Mouse (Mus musculus): ENCODE results near the gene Stard10. TPM values are rescaled to one million over a fixed set of nuclear protein-coding genes. Genes with fewer than 3 reads are reported as not detected.

Stard10 gene
- total and polyA plus RNA-seq, 3 experiments, result 53.1 to 113 (median 62.2) TPM

GRCm38 (mm10) chr7:101321218-101321827 lies 4.4 kb downstream of the Stard10 start:
- H3K36me3 ChIP-seq (ENCODE audit: control insufficient read depth, insufficient read depth, low read length), result no peaks in the 10 kb centered on the region
- no peaks in the 10 kb centered on the region for H3K4me1 ChIP-seq (ENCODE audit: control insufficient read depth, insufficient read depth, low read length)
- intact Hi-C loops (cut with DNase I), result no loop called here
- H3K4me3 ChIP-seq, result peak overlapping the region; percentile 62
- peak overlapping the region; percentile 34; the same call in 1 of the 2 replicates for H3K27ac ChIP-seq
- no peaks in the 10 kb centered on the region for H3K27me3 ChIP-seq (ENCODE audit: control insufficient read depth, insufficient read depth, low read length)
- DNase-seq, result peak; percentile 28 to 59
- TF ChIP-seq EP300 (IDR thresholded peaks at IDR 0.05; ENCODE audit: insufficient read depth, low read depth, low read length), result no peak
- peak overlapping the region; percentile 86 for H3K9ac ChIP-seq (ENCODE audit: low read depth, low read length)
- 9% methylated on average over 59 of the region's 61 CpGs for WGBS
- no peaks in the 10 kb centered on the region for H3K79me2 ChIP-seq (replicated peaks; ENCODE audit: control insufficient read depth, insufficient read depth, low read length)

- no peaks in the 10 kb centered on the region for H3K36me3 ChIP-seq (ENCODE audit: control insufficient read depth, insufficient read depth, low read length)
- 81% methylated on average over 4 of the region's 4 CpGs for WGBS
- H3K27me3 ChIP-seq (ENCODE audit: control insufficient read depth, insufficient read depth, low read length), result no peaks in the 10 kb centered on the region
- intact Hi-C loops (cut with DNase I), result no loop called here
- H3K79me2 ChIP-seq (replicated peaks; ENCODE audit: control insufficient read depth, insufficient read depth, low read length), result no peaks in the 10 kb centered on the region
- H3K4me3 ChIP-seq, result no peak overlapping the region
- no peaks in the 10 kb centered on the region for H3K4me1 ChIP-seq (ENCODE audit: control insufficient read depth, insufficient read depth, low read length)
- TF ChIP-seq EP300 (IDR thresholded peaks at IDR 0.05; ENCODE audit: insufficient read depth, low read depth, low read length), result no peak
- TF ChIP-seq POLR2A (IDR thresholded peaks at IDR 0.05; ENCODE audit: insufficient read depth, low read depth, low read length), result no peak
- TF ChIP-seq CTCF (IDR thresholded peaks at IDR 0.05), result no peak
- H3K27ac ChIP-seq, result no peak overlapping the region
- H3K9ac ChIP-seq (ENCODE audit: low read depth, low read length), result no peak overlapping the region
- no peak for DNase-seq
Observed at GRCm38 (mm10) chr7:101323141-101323594, 6.3 kb downstream of the Stard10 start.

GRCm38 (mm10) chr7:101324142-101324962 lies 7.5 kb downstream of the Stard10 start:
- Histone ChIP-seq H3K79me2 (replicated peaks; ENCODE audit: control insufficient read depth, insufficient read depth, low read length) (no peaks in the 10 kb centered on the region), H3K4me3 (no peak overlapping the region), H3K36me3 (ENCODE audit: control insufficient read depth, insufficient read depth, low read length) (no peaks in the 10 kb centered on the region), H3K27me3 (ENCODE audit: control insufficient read depth, insufficient read depth, low read length) (no peaks in the 10 kb centered on the region), H3K4me1 (ENCODE audit: control insufficient read depth, insufficient read depth, low read length) (peaks cover 3% of the 10 kb centered on the region; the same call in 1 of the 2 replicates), H3K9ac (ENCODE audit: low read depth, low read length) (no peak overlapping the region), H3K27ac (no peak overlapping the region)
- 78% methylated on average over 6 of the region's 6 CpGs for WGBS
- intact Hi-C loops (cut with DNase I), result no loop called here
- TF ChIP-seq POLR2A (IDR thresholded peaks at IDR 0.05; ENCODE audit: insufficient read depth, low read depth, low read length), result no peak
- TF ChIP-seq EP300 (IDR thresholded peaks at IDR 0.05; ENCODE audit: insufficient read depth, low read depth, low read length), result no peak
- TF ChIP-seq CTCF (IDR thresholded peaks at IDR 0.05), result no peak
- peak in 1 of 2 experiments; percentile 25 for DNase-seq

GRCm38 (mm10) chr7:101326006-101326405 lies 9.1 kb downstream of the Stard10 start:
- intact Hi-C loops (cut with DNase I), result no loop called here

GRCm38 (mm10) chr7:101327263-101327662 lies 10.4 kb downstream of the Stard10 start:
- Histone ChIP-seq H3K36me3 (ENCODE audit: control insufficient read depth, insufficient read depth, low read length) (no peaks in the 10 kb centered on the region), H3K27ac (no peak overlapping the region), H3K79me2 (replicated peaks; ENCODE audit: control insufficient read depth, insufficient read depth, low read length) (no peaks in the 10 kb centered on the region), H3K4me3 (no peak overlapping the region), H3K4me1 (ENCODE audit: control insufficient read depth, insufficient read depth, low read length) (peaks cover 3% of the 10 kb centered on the region; the same call in 1 of the 2 replicates), H3K9ac (ENCODE audit: low read depth, low read length) (no peak overlapping the region), H3K27me3 (ENCODE audit: control insufficient read depth, insufficient read depth, low read length) (no peaks in the 10 kb centered on the region)
- intact Hi-C loops (cut with DNase I), result no loop called here
- 74% methylated on average over 5 of the region's 5 CpGs for WGBS
- no peak for DNase-seq
- TF ChIP-seq EP300 (IDR thresholded peaks at IDR 0.05; ENCODE audit: insufficient read depth, low read depth, low read length), result no peak
- no peak for TF ChIP-seq CTCF (IDR thresholded peaks at IDR 0.05)
- no peak for TF ChIP-seq POLR2A (IDR thresholded peaks at IDR 0.05; ENCODE audit: insufficient read depth, low read depth, low read length)

More at GRCm38 (mm10) chr7:101326006-101326405, 9.1 kb downstream of the Stard10 start:
- no peaks in the 10 kb centered on the region for H3K36me3 ChIP-seq (ENCODE audit: control insufficient read depth, insufficient read depth, low read length)
- no peak overlapping the region for H3K4me3 ChIP-seq
- TF ChIP-seq POLR2A (IDR thresholded peaks at IDR 0.05; ENCODE audit: insufficient read depth, low read depth, low read length), result no peak
- TF ChIP-seq EP300 (IDR thresholded peaks at IDR 0.05; ENCODE audit: insufficient read depth, low read depth, low read length), result no peak
- TF ChIP-seq CTCF (IDR thresholded peaks at IDR 0.05), result no peak
- peaks cover 3% of the 10 kb centered on the region; the same call in 1 of the 2 replicates for H3K4me1 ChIP-seq (ENCODE audit: control insufficient read depth, insufficient read depth, low read length)
- H3K9ac ChIP-seq (ENCODE audit: low read depth, low read length), result no peak overlapping the region
- no peaks in the 10 kb centered on the region for H3K79me2 ChIP-seq (replicated peaks; ENCODE audit: control insufficient read depth, insufficient read depth, low read length)
- no peak for DNase-seq
- no peaks in the 10 kb centered on the region for H3K27me3 ChIP-seq (ENCODE audit: control insufficient read depth, insufficient read depth, low read length)
- WGBS, result 91% methylated on average over 5 of the region's 5 CpGs
- no peak overlapping the region for H3K27ac ChIP-seq

GRCm38 (mm10) chr7:101327786-101328185 lies 10.9 kb downstream of the Stard10 start:
- no peak for DNase-seq
- H3K9ac ChIP-seq (ENCODE audit: low read depth, low read length), result no peak overlapping the region
- no peak overlapping the region for H3K4me3 ChIP-seq
- intact Hi-C loops (cut with DNase I), result no loop called here
- TF ChIP-seq EP300 (IDR thresholded peaks at IDR 0.05; ENCODE audit: insufficient read depth, low read depth, low read length), result no peak
- no peak for TF ChIP-seq POLR2A (IDR thresholded peaks at IDR 0.05; ENCODE audit: insufficient read depth, low read depth, low read length)
- TF ChIP-seq CTCF (IDR thresholded peaks at IDR 0.05), result no peak
- no peaks in the 10 kb centered on the region for H3K79me2 ChIP-seq (replicated peaks; ENCODE audit: control insufficient read depth, insufficient read depth, low read length)
- H3K27ac ChIP-seq, result no peak overlapping the region
- H3K4me1 ChIP-seq (ENCODE audit: control insufficient read depth, insufficient read depth, low read length), result peaks cover 3% of the 10 kb centered on the region; the same call in 1 of the 2 replicates
- H3K36me3 ChIP-seq (ENCODE audit: control insufficient read depth, insufficient read depth, low read length), result no peaks in the 10 kb centered on the region
- 84% methylated on average over 2 of the region's 2 CpGs for WGBS
- no peaks in the 10 kb centered on the region for H3K27me3 ChIP-seq (ENCODE audit: control insufficient read depth, insufficient read depth, low read length)
